Mouse (Mus musculus) cortical plate, adult 2 months (tissue): ENCODE data around the gene Xrn1.

ENCODE experiments used
- CTCF ChIP-seq: fragments of 200-500 bp; IDR thresholded peaks from 2 replicates; pipeline ENCODE4 v1.5.1; 2011; ENCODE audit warnings: mild to moderate bottlenecking, control low read depth, low read length; ENCODE audit not compliant: insufficient read depth; ENCODE audit errors: extremely low read depth
- POLR2A ChIP-seq: fragments of 200-500 bp; IDR thresholded peaks from 2 replicates; pipeline ENCODE4 v1.6.1; 2011; ENCODE audit warnings: mild to moderate bottlenecking, low read length, control low read depth; ENCODE audit not compliant: insufficient read depth; ENCODE audit errors: extremely low read depth

DNA sequence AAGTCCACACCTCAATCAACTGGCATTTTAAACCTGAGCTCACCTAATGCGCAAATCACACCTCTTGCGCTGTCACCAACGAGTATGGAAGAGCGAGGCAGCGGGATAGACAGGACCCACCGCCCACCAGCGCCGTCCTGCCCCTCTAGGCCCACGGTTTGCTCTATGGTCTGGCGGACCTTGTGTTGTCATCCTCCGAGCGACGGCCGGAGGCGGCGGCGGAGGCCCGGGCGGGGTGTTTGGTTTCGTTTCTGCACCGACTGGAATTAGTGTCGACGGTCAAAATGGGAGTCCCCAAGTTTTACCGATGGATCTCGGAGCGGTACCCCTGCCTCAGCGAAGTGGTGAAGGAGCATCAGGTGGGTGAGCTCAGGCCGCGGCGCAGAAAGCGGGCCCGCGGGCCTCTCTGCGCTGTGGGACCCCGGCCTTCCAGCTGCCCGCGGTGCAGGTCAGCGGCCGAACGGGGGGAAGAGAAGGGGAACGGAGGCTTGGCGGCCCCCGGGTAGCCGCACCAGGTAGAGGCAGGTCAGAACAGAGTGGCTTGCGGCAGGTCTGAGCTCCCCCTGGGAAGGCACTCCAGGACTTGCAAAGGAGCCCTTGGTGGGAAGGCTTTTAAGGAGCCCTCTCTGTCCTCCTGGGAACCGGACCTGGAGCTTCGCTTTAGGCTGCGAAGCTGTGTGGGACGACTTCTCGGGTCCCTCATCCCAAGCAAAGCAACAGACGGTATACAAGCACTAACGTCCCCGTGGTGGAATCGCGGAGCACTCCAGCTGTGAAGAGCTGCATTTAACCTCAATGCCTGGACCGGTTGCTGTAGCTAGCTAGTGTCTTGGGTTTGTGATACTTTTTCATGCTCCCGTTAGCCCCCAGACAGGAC lies at the start of gene Xrn1:
- no peak for TF ChIP-seq CTCF
- peak; percentile 73 for TF ChIP-seq POLR2A
